ENCODE assay signal across 10 mouse cellular contexts in the genomic region with DNA sequence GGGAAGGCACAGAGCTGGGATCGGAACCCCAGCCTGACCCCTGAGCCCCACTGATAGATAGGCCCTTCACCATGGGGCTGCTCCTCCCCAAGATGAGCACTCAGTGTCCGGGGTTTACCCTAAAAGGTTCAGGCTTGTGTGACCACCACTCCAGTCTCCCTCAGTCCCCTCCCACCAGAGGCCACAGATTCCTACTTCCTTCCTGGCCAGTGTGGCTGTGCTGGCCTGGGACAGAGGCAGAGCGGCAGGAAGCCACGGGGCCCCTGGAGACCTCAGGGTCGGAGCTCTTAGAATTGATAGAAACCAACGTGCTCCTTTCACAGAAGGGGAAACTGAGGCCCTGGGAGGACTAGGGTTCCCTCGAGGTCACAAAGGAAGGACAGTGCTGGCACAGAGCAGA. TPM values are rescaled to one million over a fixed set of nuclear protein-coding genes. Genes with fewer than 3 reads are reported as not detected.
DNase-seq lines count a peak whose midpoint lies in the region; ATAC-seq and TF ChIP-seq lines count a peak whose summit lies in the region.
"Had no signal": no experiment of that assay in that cellular context is flagged by ENCODE, and none has a peak within 500 bp of the region (broad histone marks: within the 10 kb centered on the region; RNA-seq: fewer than 3 reads in every experiment).

No protein-coding gene starts in this region.

- no peak for ATAC-seq in neural tube, embryonic 14.5 days (ENCODE audit: low read depth)
- no peak for ATAC-seq in intestine, embryonic 16.5 days
- ATAC-seq in cerebellum, adult (ENCODE audit: insufficient number of reproducible peaks, low FRiP score, low TSS enrichment) = no peak

- TF ChIP-seq CTCF in heart, adult 2 months (IDR thresholded peaks at IDR 0.05) = no peak
- no peak for TF ChIP-seq CTCF in layer of hippocampus, adult 2 months (conservative IDR thresholded peaks at IDR 0.05)

- 25% methylated on average over 7 of the region's 7 CpGs for WGBS in heart, adult 2 months
- 56% methylated on average over 7 of the region's 7 CpGs for WGBS in neural tube, embryonic 14.5 days
- WGBS in intestine, embryonic 16.5 days = 37% methylated on average over 7 of the region's 7 CpGs

- H3K79me2 ChIP-seq in heart, adult 2 months (replicated peaks; ENCODE audit: control insufficient read depth, insufficient read depth, low read length) = no peaks in the 10 kb centered on the region

- peak; percentile 31 to 45 for DNase-seq in heart, adult 2 months
- DNase-seq in heart, postnatal 25 days (ENCODE audit: low spot score) = no peak
- DNase-seq in neural tube, embryonic 10.5 days (ENCODE audit: extremely low spot score, low spot score) = no peak
- no peak for DNase-seq in urinary bladder, postnatal 36 days (ENCODE audit: low spot score in 2 of 2)
- no peak for DNase-seq in layer of hippocampus, adult 2 months (ENCODE audit: low spot score in 2 of 2)
- DNase-seq: cerebellum, adult 18-20 months had no signal

- peak overlapping the region; percentile 45 for H3K27ac ChIP-seq in heart, adult 2 months
- H3K27ac ChIP-seq in neural tube, embryonic 14.5 days (ENCODE audit: low read depth, low read length) = no peak overlapping the region
- no peak overlapping the region for H3K27ac ChIP-seq in intestine, embryonic 16.5 days (ENCODE audit: low read length)
- no peak overlapping the region for H3K27ac ChIP-seq in layer of hippocampus, adult 2 months
- H3K27ac ChIP-seq: liver, embryonic 15.5 days had no signal

- H3K27me3 ChIP-seq in heart, adult 2 months (ENCODE audit: control insufficient read depth, insufficient read depth, low read length) = no peaks in the 10 kb centered on the region
- H3K27me3 ChIP-seq in neural tube, embryonic 14.5 days (ENCODE audit: control insufficient read depth, insufficient read depth, low read length) = no peaks in the 10 kb centered on the region
- H3K27me3 ChIP-seq in intestine, embryonic 16.5 days (replicated peaks; ENCODE audit: control insufficient read depth, insufficient read depth, low read length) = no peaks in the 10 kb centered on the region

- TF ChIP-seq EP300 in heart, adult 2 months (IDR thresholded peaks at IDR 0.05; ENCODE audit: insufficient read depth, low read depth, low read length) = no peak

- no peak overlapping the region for H3K9ac ChIP-seq in heart, adult 2 months (ENCODE audit: low read depth, low read length)
- 0 out of 2 replicates have a peak overlapping the region, but pooled peaks have one; percentile 7 for H3K9ac ChIP-seq in neural tube, embryonic 14.5 days (replicated peaks; ENCODE audit: low read depth, low read length)
- peak overlapping the region; percentile 40 for H3K9ac ChIP-seq in intestine, embryonic 16.5 days (ENCODE audit: low read depth, low read length)
- H3K9ac ChIP-seq: liver, embryonic 15.5 days had no signal

- H3K4me3 ChIP-seq in heart, adult 2 months = no peak overlapping the region
- H3K4me3 ChIP-seq in neural tube, embryonic 14.5 days (ENCODE audit: low read depth, low read length) = no peak overlapping the region
- no peak overlapping the region for H3K4me3 ChIP-seq in intestine, embryonic 16.5 days (ENCODE audit: low read length)
- no peak overlapping the region for H3K4me3 ChIP-seq in layer of hippocampus, adult 2 months
- H3K4me3 ChIP-seq: liver, embryonic 15.5 days had no signal

- no peaks in the 10 kb centered on the region for H3K9me3 ChIP-seq in neural tube, embryonic 14.5 days (ENCODE audit: control insufficient read depth, low read length)
- no peaks in the 10 kb centered on the region for H3K9me3 ChIP-seq in intestine, embryonic 16.5 days (ENCODE audit: control insufficient read depth, low read length)
- H3K9me3 ChIP-seq: liver, embryonic 15.5 days had no signal

- no peak overlapping the region for H3K4me2 ChIP-seq in neural tube, embryonic 14.5 days (ENCODE audit: low read depth, low read length)
- no peak overlapping the region for H3K4me2 ChIP-seq in intestine, embryonic 16.5 days (ENCODE audit: low read depth, low read length)
- H3K4me2 ChIP-seq: liver, embryonic 15.5 days had no signal

- no peaks in the 10 kb centered on the region for H3K36me3 ChIP-seq in heart, adult 2 months (ENCODE audit: control insufficient read depth, insufficient read depth, low read length)
- H3K36me3 ChIP-seq in neural tube, embryonic 14.5 days (ENCODE audit: control insufficient read depth, insufficient read depth, low read length) = no peaks in the 10 kb centered on the region
- H3K36me3 ChIP-seq in intestine, embryonic 16.5 days (ENCODE audit: control insufficient read depth, insufficient read depth, low read length) = no peaks in the 10 kb centered on the region
- H3K36me3 ChIP-seq: liver, embryonic 15.5 days had no signal

- intact Hi-C loops in heart, adult 2 months (cut with DNase I) = loop anchor here (1.0 kb wide), 1 partner anchor 39 kb away; no protein-coding TSS in a partner anchor
- intact Hi-C loops in heart, postnatal 25 days (cut with DNase I) = no loop called here

- no peak for TF ChIP-seq POLR2A in heart, adult 2 months (IDR thresholded peaks at IDR 0.05; ENCODE audit: insufficient read depth, low read depth, low read length)

- H3K4me1 ChIP-seq in heart, adult 2 months (ENCODE audit: control insufficient read depth, insufficient read depth, low read length) = peaks cover 6% of the 10 kb centered on the region
- H3K4me1 ChIP-seq in neural tube, embryonic 14.5 days (ENCODE audit: control insufficient read depth, insufficient read depth, low read length) = peaks cover 8% of the 10 kb centered on the region
- peaks cover 33% of the 10 kb centered on the region for H3K4me1 ChIP-seq in intestine, embryonic 16.5 days (ENCODE audit: control insufficient read depth, insufficient read depth, low read length)

RNA-seq across cellular contexts. Expression of a gene that starts 3.4 kb away (rescaled TPM):
- 10 to 100 TPM; 61.0 to 74.4 TPM for total RNA-seq in heart, adult 2 months (2021)
- 54.7 and 75.6 TPM in 2 replicates for polyA plus RNA-seq in heart, adult 2 months (2012; rRNA removed)
- 10 to 100 TPM; 62.4 to 63.9 TPM for total RNA-seq in heart, postnatal 25 days (2021)
- polyA plus RNA-seq in neural tube, embryonic 14.5 days (2014; fragmentation: Nextera tagmentation; extraction: Ambion mirVana) = 18.8 and 24.4 TPM in 2 replicates
- polyA plus RNA-seq in intestine, embryonic 16.5 days (2015; fragmentation: Nextera tagmentation; extraction: Ambion mirVana) = 12.1 and 14.3 TPM in 2 replicates
- 10 to 100 TPM; 43.9 to 52.8 TPM for total RNA-seq in layer of hippocampus, adult 2 months (2021)

RNA-seq across cellular contexts. Expression of a gene that starts 37.9 kb away (rescaled TPM):
- 10 to 100 TPM; 13.7 to 14.2 TPM for total RNA-seq in heart, adult 2 months (2021)
- polyA plus RNA-seq in heart, adult 2 months (2012; rRNA removed) = 12.4 and 14.1 TPM in 2 replicates
- total RNA-seq in heart, postnatal 25 days (2021) = 10 to 100 TPM; 15.0 to 15.3 TPM
- 9.2 and 11.8 TPM in 2 replicates for polyA plus RNA-seq in neural tube, embryonic 14.5 days (2014; fragmentation: Nextera tagmentation; extraction: Ambion mirVana)
- 12.6 and 13.7 TPM in 2 replicates for polyA plus RNA-seq in intestine, embryonic 16.5 days (2015; fragmentation: Nextera tagmentation; extraction: Ambion mirVana)
- total RNA-seq in layer of hippocampus, adult 2 months (2021) = 10 to 100 TPM; 93.0 to 93.5 TPM

Comparison
In these comparisons a context has a peak if more than half of its experiments do, and no peak if none do; other contexts are left out.
1. DNase-seq: peak in heart, adult 2 months (2 of 2); none in heart, postnatal 25 days (single experiment), neural tube, embryonic 10.5 days (single experiment), urinary bladder, postnatal 36 days (0 of 2) and layer of hippocampus, adult 2 months (0 of 2).
2. RNA of a gene that starts 37.9 kb away (total RNA-seq): 93.0 to 93.5 TPM in layer of hippocampus, adult 2 months; 15.0 to 15.3 TPM in heart, postnatal 25 days and 13.7 to 14.2 TPM in heart, adult 2 months; every median in the first group is over 4 times any median in the second.